Mouse (Mus musculus): ENCODE data around the gene Mfap2. TPM values are rescaled to one million over a fixed set of nuclear protein-coding genes. Genes with fewer than 3 reads are reported as not detected.
A peak's percentile ranks its signal among the peaks of the same experiment; 100 is the strongest.

The Mfap2 gene
- polyA plus RNA-seq, 1 experiment: 173 TPM

- Histone ChIP-seq H3K4me3 (replicated peaks; ENCODE audit: extremely low read depth, low read depth, low read length) (peak overlapping the region; percentile 56), H3K4me1 (ENCODE audit: control insufficient read depth, insufficient read depth, low read length) (peaks cover 17% of the 10 kb centered on the region)
- TF ChIP-seq CTCF (IDR thresholded peaks at IDR 0.05; ENCODE audit: insufficient read depth, low read length): no peak
- WGBS: 30% methylated on average over 15 of the region's 15 CpGs
- DNase-seq: no peak
Observed at GRCm38 (mm10) chr4:140986024-140986710, 24.1 kb upstream of the Mfap2 start.

- WGBS: 1% methylated on average over 58 of the region's 58 CpGs
- Histone ChIP-seq H3K4me3 (replicated peaks; ENCODE audit: extremely low read depth, low read depth, low read length) (peak within 1 kb of the TSS; percentile 74), H3K4me1 (ENCODE audit: control insufficient read depth, insufficient read depth, low read length) (peaks cover 17% of the 10 kb centered on the region)
- TF ChIP-seq CTCF (IDR thresholded peaks at IDR 0.05; ENCODE audit: insufficient read depth, low read length) (no peak), POLR2A (IDR thresholded peaks at IDR 0.05; ENCODE audit: borderline replicate concordance, extremely low read depth, low read depth, low read length) (peak; percentile 54; the same call in 1 of the 2 replicates)
- peak; percentile 90 for DNase-seq
Observed at GRCm38 (mm10) chr4:140986711-140987395, 23.4 kb upstream of the Mfap2 start, which contains the start of gene Atp13a2. Atp13a2 (plus strand) TSS chr4:140986873.

GRCm38 (mm10) chr4:140987476-140987875 is 22.7 kb upstream of the Mfap2 start:
- Histone ChIP-seq H3K4me1 (ENCODE audit: control insufficient read depth, insufficient read depth, low read length) (peaks cover 17% of the 10 kb centered on the region), H3K4me3 (replicated peaks; ENCODE audit: extremely low read depth, low read depth, low read length) (peak overlapping the region; percentile 74)
- WGBS: 10% methylated on average over 7 of the region's 7 CpGs
- TF ChIP-seq POLR2A (IDR thresholded peaks at IDR 0.05; ENCODE audit: borderline replicate concordance, extremely low read depth, low read depth, low read length) (no peak), CTCF (IDR thresholded peaks at IDR 0.05; ENCODE audit: insufficient read depth, low read length) (no peak)
- DNase-seq: no peak

GRCm38 (mm10) chr4:140988706-140989290 is 21.4 kb upstream of the Mfap2 start:
- DNase-seq: no peak
- no peak for TF ChIP-seq CTCF (IDR thresholded peaks at IDR 0.05; ENCODE audit: insufficient read depth, low read length)
- 0 out of 2 replicates have a peak, but pooled peaks have one; percentile 29 for TF ChIP-seq POLR2A (IDR thresholded peaks at IDR 0.05; ENCODE audit: borderline replicate concordance, extremely low read depth, low read depth, low read length)
- WGBS: 50% methylated on average over 7 of the region's 7 CpGs
- Histone ChIP-seq H3K4me3 (replicated peaks; ENCODE audit: extremely low read depth, low read depth, low read length) (peak overlapping the region; percentile 16), H3K4me1 (ENCODE audit: control insufficient read depth, insufficient read depth, low read length) (peaks cover 17% of the 10 kb centered on the region)

- WGBS: 70% methylated on average over 14 of the region's 14 CpGs
- Histone ChIP-seq H3K4me3 (replicated peaks; ENCODE audit: extremely low read depth, low read depth, low read length) (no peak overlapping the region), H3K4me1 (ENCODE audit: control insufficient read depth, insufficient read depth, low read length) (peaks cover 17% of the 10 kb centered on the region)
- TF ChIP-seq CTCF (IDR thresholded peaks at IDR 0.05; ENCODE audit: insufficient read depth, low read length) (no peak), POLR2A (IDR thresholded peaks at IDR 0.05; ENCODE audit: borderline replicate concordance, extremely low read depth, low read depth, low read length) (no peak)
- no peak for DNase-seq
Observed at GRCm38 (mm10) chr4:140989447-140989846, 20.8 kb upstream of the Mfap2 start.

- no peak for DNase-seq
- TF ChIP-seq CTCF (IDR thresholded peaks at IDR 0.05; ENCODE audit: insufficient read depth, low read length): no peak
- TF ChIP-seq POLR2A (IDR thresholded peaks at IDR 0.05; ENCODE audit: borderline replicate concordance, extremely low read depth, low read depth, low read length): no peak
- Histone ChIP-seq H3K4me1 (ENCODE audit: control insufficient read depth, insufficient read depth, low read length) (peaks cover 17% of the 10 kb centered on the region), H3K4me3 (replicated peaks; ENCODE audit: extremely low read depth, low read depth, low read length) (no peak overlapping the region)
- 89% methylated on average over 20 of the region's 20 CpGs for WGBS
Observed at GRCm38 (mm10) chr4:140992215-140992614, 18.0 kb upstream of the Mfap2 start.

GRCm38 (mm10) chr4:140993846-140994245 is 16.4 kb upstream of the Mfap2 start:
- 83% methylated on average over 8 of the region's 8 CpGs for WGBS
- no peak for DNase-seq
- H3K4me1 ChIP-seq (ENCODE audit: control insufficient read depth, insufficient read depth, low read length): peaks cover 8% of the 10 kb centered on the region
- no peak overlapping the region for H3K4me3 ChIP-seq (replicated peaks; ENCODE audit: extremely low read depth, low read depth, low read length)
- TF ChIP-seq POLR2A (IDR thresholded peaks at IDR 0.05; ENCODE audit: borderline replicate concordance, extremely low read depth, low read depth, low read length): no peak
- no peak for TF ChIP-seq CTCF (IDR thresholded peaks at IDR 0.05; ENCODE audit: insufficient read depth, low read length)

- Histone ChIP-seq H3K4me1 (ENCODE audit: control insufficient read depth, insufficient read depth, low read length) (no peaks in the 10 kb centered on the region), H3K4me3 (replicated peaks; ENCODE audit: extremely low read depth, low read depth, low read length) (no peak overlapping the region)
- WGBS: 84% methylated on average over 8 of the region's 8 CpGs
- TF ChIP-seq CTCF (IDR thresholded peaks at IDR 0.05; ENCODE audit: insufficient read depth, low read length) (no peak), POLR2A (IDR thresholded peaks at IDR 0.05; ENCODE audit: borderline replicate concordance, extremely low read depth, low read depth, low read length) (no peak)
- DNase-seq: no peak
Observed at GRCm38 (mm10) chr4:140995811-140996210, 14.4 kb upstream of the Mfap2 start.

GRCm38 (mm10) chr4:140996812-140997211 is 13.4 kb upstream of the Mfap2 start:
- no peak for DNase-seq
- TF ChIP-seq POLR2A (IDR thresholded peaks at IDR 0.05; ENCODE audit: borderline replicate concordance, extremely low read depth, low read depth, low read length): no peak
- no peak for TF ChIP-seq CTCF (IDR thresholded peaks at IDR 0.05; ENCODE audit: insufficient read depth, low read length)
- H3K4me3 ChIP-seq (replicated peaks; ENCODE audit: extremely low read depth, low read depth, low read length): no peak overlapping the region
- WGBS: 94% methylated on average over 9 of the region's 9 CpGs
- no peaks in the 10 kb centered on the region for H3K4me1 ChIP-seq (ENCODE audit: control insufficient read depth, insufficient read depth, low read length)

Data from lung, adult 2 months (tissue).